Mouse (Mus musculus) liver, embryonic 14.5 days (tissue): ENCODE results near the gene Mum1. TPM values are rescaled to one million over a fixed set of nuclear protein-coding genes. Genes with fewer than 3 reads are reported as not detected.
"Not testable (repeated sequence)": the region's sequence is repeated elsewhere in the genome, so short reads cannot be mapped to it uniquely, and the experiment has no call there.

Experiments
- ATAC-seq: fragments of 200-750 bp; cut with Nextera tagmentation; 2 replicates; pipeline ENCODE4 v1.8.0; 2017; ENCODE audit warnings: moderate number of reproducible peaks, mild to moderate bottlenecking, moderate library complexity; ENCODE audit not compliant: insufficient read depth
- DNase-seq, 3 experiments: peaks; one replicate each; pipeline ENCODE4 v3.0.0-alpha.2; 2012 to 2013; ENCODE audit warnings: low read depth in 3 of 3, low spot score in 3 of 3
- H3K27ac ChIP-seq: fragments of 300-500 bp; sonication (generic); 2 replicates; pipeline ENCODE4 v1.5.1; 2014; ENCODE audit warnings: moderate library complexity, mild to moderate bottlenecking, control low read depth, inconsistent platforms
- H3K27me3 ChIP-seq: fragments of 300-500 bp; sonication (generic); 2 replicates; pipeline ENCODE4 v1.6.1; 2014; ENCODE audit warnings: mild to moderate bottlenecking, low read length, moderate library complexity; ENCODE audit not compliant: control insufficient read depth, insufficient read depth
- H3K36me3 ChIP-seq: fragments of 300-500 bp; sonication (generic); replicated peaks from 2 replicates; pipeline ENCODE4 v1.6.1; 2014; ENCODE audit warnings: low read depth; ENCODE audit not compliant: control insufficient read depth, insufficient read depth
- H3K4me1 ChIP-seq, 2 experiments: fragments of 200-500 bp in 1 of 2; fragments of 300-500 bp in 1 of 2; sonication (generic) in 1 of 2; replicated peaks; 2 replicates each; pipeline ENCODE4 v1.6.1; 2012 to 2014; ENCODE audit warnings: antibody characterized with exemption in 1 of 2, inconsistent platforms in 1 of 2, low read length in 1 of 2; ENCODE audit not compliant: control insufficient read depth in 2 of 2, insufficient read depth in 2 of 2
- H3K4me2 ChIP-seq: fragments of 300-500 bp; sonication (generic); 2 replicates; pipeline ENCODE4 v1.6.1; 2014; ENCODE audit warnings: low read depth, mild to moderate bottlenecking, control low read depth, moderate library complexity
- H3K4me3 ChIP-seq, 2 experiments: fragments of 200-500 bp in 1 of 2; fragments of 300-500 bp in 1 of 2; sonication (generic) in 1 of 2; 2 replicates each; pipeline ENCODE4 v1.5.1; 2012 to 2014; ENCODE audit warnings: low read depth in 2 of 2, low read length in 2 of 2, mild to moderate bottlenecking in 2 of 2, control low read depth in 1 of 2, inconsistent platforms in 1 of 2, moderate library complexity in 1 of 2; ENCODE audit not compliant: insufficient read depth in 1 of 2
- H3K9ac ChIP-seq: fragments of 300-500 bp; sonication (generic); replicated peaks from 2 replicates; pipeline ENCODE4 v1.6.1; 2014; ENCODE audit warnings: mild to moderate bottlenecking, control low read depth, moderate library complexity
- H3K9me3 ChIP-seq: fragments of 300-500 bp; sonication (generic); 2 replicates; pipeline ENCODE4 v1.6.1; 2016; ENCODE audit warnings: low read length, mixed read lengths; ENCODE audit not compliant: control insufficient read depth
- CTCF ChIP-seq: IDR thresholded peaks from 2 replicates; pipeline ENCODE4 v1.5.1; 2016; ENCODE audit warnings: antibody characterized with exemption, low read depth, control low read depth
- EP300 ChIP-seq: IDR thresholded peaks from 2 replicates; pipeline ENCODE4 v1.6.1; 2016; ENCODE audit warnings: antibody characterized with exemption, low read depth
- WGBS: fragments of 180-500 bp; shearing (Covaris S2); extraction: QIAGEN DNeasy Blood & Tissue Kit; methylation state at CpG from one replicate; pipeline ENCODE4 v1.1.7; 2014; ENCODE audit not compliant: insufficient replicate concordance; 5-methylcytosine and 5-hydroxymethylcytosine counted together
- polyA plus RNA-seq, 2 experiments: library from polyadenylated mRNA; depleted of rRNA in 1 of 2; stranded (reverse) in 1 of 2; unstranded in 1 of 2; fragments of >200 nt; fragmentation: Nextera tagmentation in 1 of 2; extraction: Ambion mirVana in 1 of 2; gene quantifications; 2 replicates each; pipeline versions ENCODE4 v1.2.1 to v1.2.3; 2012 to 2014

The Mum1 gene
- polyA plus RNA-seq, 2 experiments, result 13.2 to 18.8 TPM

DNA sequence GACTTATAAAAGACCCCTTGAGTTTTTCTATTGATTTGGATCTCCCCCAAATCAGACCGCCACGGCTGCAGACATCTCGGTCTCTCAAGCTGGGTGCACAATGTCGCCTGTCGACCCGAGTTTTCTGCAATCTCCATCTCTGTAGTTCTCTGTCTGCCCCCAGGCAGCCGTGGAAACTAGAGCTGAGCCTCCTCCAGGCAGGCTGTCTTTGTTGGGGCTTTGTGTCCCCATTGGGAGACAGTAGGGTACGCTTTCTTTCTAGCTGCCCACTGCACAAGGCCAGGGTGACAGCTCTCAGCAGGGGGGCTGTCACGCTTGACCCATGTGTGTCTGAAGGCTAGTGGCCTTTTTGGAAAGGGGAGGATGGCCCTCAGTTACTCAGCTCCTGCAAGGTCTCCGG is 18.6 kb upstream of the Mum1 start:
- Histone ChIP-seq H3K9ac (no peak overlapping the region), H3K9me3 (no peaks in the 10 kb centered on the region)

DNA sequence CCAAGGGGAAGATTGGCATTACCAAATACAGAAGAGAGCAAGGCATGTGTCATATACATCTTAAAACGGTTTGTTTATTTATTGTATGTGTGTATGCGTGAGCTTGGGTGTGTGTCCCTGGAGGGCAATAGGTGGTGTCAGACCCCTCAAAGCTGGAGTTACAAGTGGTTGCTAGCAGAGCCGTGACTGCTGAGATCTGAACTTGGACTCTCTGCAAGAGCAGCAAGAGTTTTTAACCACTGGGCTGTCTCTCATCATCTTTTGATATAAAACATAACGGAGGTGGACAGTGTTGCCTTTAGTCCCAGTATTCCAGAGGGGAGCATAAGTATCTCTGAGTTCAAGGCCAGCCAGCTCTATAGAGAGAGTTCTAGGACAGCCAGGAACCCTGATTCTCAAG is 18.0 kb upstream of the Mum1 start:
- Histone ChIP-seq H3K9ac (no peak overlapping the region), H3K27ac (no peak overlapping the region), H3K36me3 (no peaks in the 10 kb centered on the region), H3K27me3 (no peaks in the 10 kb centered on the region), H3K4me1 (no peaks in the 10 kb centered on the region), H3K9me3 (no peaks in the 10 kb centered on the region), H3K4me3 (no peak overlapping the region), H3K4me2 (no peak overlapping the region)
- no peak for ATAC-seq
- TF ChIP-seq CTCF, result no peak
- no peak for TF ChIP-seq EP300
- WGBS, result 76% methylated on average over 4 of the region's 4 CpGs
- DNase-seq, result no peak

More for the DNA sequence above, 18.6 kb upstream of the Mum1 start:
- no peak overlapping the region for H3K27ac ChIP-seq
- H3K4me2 ChIP-seq, result no peak overlapping the region
- TF ChIP-seq EP300 (no peak), CTCF (no peak)
- no peaks in the 10 kb centered on the region for H3K4me1 ChIP-seq
- ATAC-seq, result no peak
- H3K27me3 ChIP-seq, result no peaks in the 10 kb centered on the region
- DNase-seq, result no peak
- 63% methylated on average over 10 of the region's 10 CpGs for WGBS
- H3K4me3 ChIP-seq, result no peak overlapping the region
- no peaks in the 10 kb centered on the region for H3K36me3 ChIP-seq

DNA sequence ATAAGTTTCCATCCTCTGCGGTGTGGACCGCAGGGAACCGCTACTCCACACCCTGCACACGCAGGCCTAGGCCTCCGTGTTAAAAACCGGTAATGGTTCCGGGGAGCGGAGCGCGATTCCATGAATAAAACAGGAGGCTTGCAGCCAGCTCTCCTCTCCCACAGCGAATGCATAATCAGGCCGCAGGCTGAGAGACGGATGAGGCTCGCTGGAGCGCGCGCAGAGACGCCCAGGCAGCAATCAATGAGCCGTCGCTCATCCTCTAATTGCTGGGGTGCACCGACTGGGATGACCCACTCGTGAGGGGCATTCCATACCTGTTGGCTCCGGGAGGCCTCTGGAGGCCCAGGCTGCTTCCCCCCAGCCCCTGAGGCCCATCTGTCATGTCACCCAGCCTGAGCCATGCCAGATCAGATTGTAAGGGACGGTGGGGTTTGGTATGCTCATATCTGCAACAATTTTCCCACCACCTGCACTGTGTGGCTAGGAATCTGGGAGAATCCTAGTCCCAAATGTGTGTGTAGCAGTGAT is 17.3 kb upstream of the Mum1 start:
- H3K36me3 ChIP-seq, result no peaks in the 10 kb centered on the region
- DNase-seq (no peak), ATAC-seq (no peak)
- no peak overlapping the region for H3K27ac ChIP-seq
- TF ChIP-seq CTCF (no peak), EP300 (no peak)
- H3K4me2 ChIP-seq, result no peak overlapping the region
- no peak overlapping the region for H3K4me3 ChIP-seq
- 40% methylated on average over 24 of the region's 24 CpGs for WGBS
- H3K27me3 ChIP-seq, result no peaks in the 10 kb centered on the region
- no peaks in the 10 kb centered on the region for H3K9me3 ChIP-seq
- H3K9ac ChIP-seq, result no peak overlapping the region
- H3K4me1 ChIP-seq, result no peaks in the 10 kb centered on the region

DNA sequence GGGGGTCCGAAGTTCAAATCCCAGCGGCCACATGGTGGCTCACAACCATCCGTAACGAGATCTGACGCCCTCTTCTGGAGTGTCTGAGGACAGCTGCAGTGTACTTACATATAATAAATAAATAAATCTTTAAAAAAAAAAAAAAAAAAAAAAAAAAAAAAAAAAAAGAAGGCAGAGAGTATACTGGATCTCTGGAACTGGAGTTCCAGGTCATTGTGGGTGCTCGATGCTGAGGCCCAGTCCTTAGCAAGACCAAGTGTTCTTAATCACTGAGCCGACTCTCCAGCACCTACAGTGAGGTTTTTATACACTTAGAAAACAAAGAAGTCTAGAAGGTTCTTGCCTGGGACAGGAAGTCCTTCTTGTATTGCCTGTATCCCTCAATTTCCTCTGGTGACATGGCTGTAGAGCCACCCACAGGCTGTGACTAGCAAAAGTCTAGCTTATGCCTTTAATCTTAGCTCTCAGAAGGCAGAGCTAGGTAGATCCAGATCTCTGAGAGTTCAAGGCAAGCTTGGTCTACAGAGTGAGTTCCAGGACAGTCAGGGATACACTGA is 14.6 kb upstream of the Mum1 start:
- H3K4me2 ChIP-seq, H3K9me3 ChIP-seq, DNase-seq, ATAC-seq, H3K9ac ChIP-seq, H3K27ac ChIP-seq, H3K36me3 ChIP-seq, H3K4me1 ChIP-seq, H3K4me3 ChIP-seq, H3K27me3 ChIP-seq: not testable (repeated sequence)
- WGBS, result 56% methylated on average over 7 of the region's 7 CpGs

DNA sequence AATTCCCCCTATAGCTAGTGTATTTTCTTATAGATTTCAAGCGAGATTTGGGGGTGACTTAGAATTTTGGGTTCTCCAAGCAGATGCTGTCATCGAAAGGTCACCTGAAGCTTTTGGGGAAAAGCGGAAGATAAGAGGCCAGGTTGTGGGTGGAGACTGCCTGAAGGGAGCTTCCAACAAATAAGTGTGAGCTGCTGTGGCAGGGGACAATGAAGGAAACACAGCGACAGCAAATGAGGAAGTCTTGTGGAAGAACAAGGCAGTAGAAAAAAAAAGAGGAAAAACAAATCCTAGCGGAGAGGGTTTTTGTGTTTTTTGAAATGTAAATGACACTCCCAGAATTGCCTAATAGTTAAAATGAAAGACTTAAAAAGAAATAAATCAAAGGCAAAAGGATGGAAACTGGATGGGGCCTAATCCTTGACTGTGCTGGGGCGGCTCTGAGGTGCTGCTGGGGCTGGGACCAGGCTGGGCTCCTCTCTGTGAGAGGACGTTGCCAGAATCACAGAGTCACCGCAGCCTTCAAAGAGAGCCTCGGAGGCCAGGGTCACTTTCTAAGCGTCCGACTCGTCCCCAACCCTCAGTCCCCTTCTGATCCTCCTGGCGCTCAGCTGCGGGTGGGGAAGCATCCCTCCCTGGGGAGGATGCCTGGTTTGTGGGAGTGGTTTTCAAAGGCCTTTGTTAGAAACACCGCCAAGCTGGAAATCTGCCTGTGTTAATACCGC is 11.0 kb upstream of the Mum1 start:
- Histone ChIP-seq H3K9me3 (no peaks in the 10 kb centered on the region), H3K4me1 (no peaks in the 10 kb centered on the region), H3K9ac (no peak overlapping the region), H3K36me3 (no peaks in the 10 kb centered on the region), H3K27me3 (no peaks in the 10 kb centered on the region; the same call in 1 of the 2 replicates), H3K4me2 (no peak overlapping the region), H3K27ac (no peak overlapping the region), H3K4me3 (no peak overlapping the region)
- 18% methylated on average over 16 of the region's 16 CpGs for WGBS
- TF ChIP-seq CTCF (no peak), EP300 (no peak)
- ATAC-seq (no peak), DNase-seq (no peak)
